ENCODE assay signal across 8 mouse cellular contexts in genomic region chr10:59974786-59975185, GRCm38 (mm10). TPM values are rescaled to one million over a fixed set of nuclear protein-coding genes. Genes with fewer than 3 reads are reported as not detected.
DNase-seq lines count a peak whose midpoint lies in the region; ATAC-seq and TF ChIP-seq lines count a peak whose summit lies in the region.

No protein-coding gene starts in this region.

- H3K4me3 ChIP-seq in bone marrow, adult 2 months (replicated peaks; ENCODE audit: control insufficient read depth, low read depth, low read length), result no peak overlapping the region
- no peak overlapping the region for H3K4me3 ChIP-seq in liver, embryonic 15.5 days (replicated peaks)
- H3K4me3 ChIP-seq in stomach, embryonic 16.5 days (replicated peaks; ENCODE audit: low read length), result no peak overlapping the region

- peaks cover 14% of the 10 kb centered on the region for H3K4me1 ChIP-seq in bone marrow, adult 2 months (ENCODE audit: control insufficient read depth, insufficient read depth, low read length)
- peaks cover 57% of the 10 kb centered on the region for H3K4me1 ChIP-seq in liver, embryonic 15.5 days (replicated peaks)
- H3K4me1 ChIP-seq in stomach, embryonic 16.5 days (ENCODE audit: control insufficient read depth, insufficient read depth, low read length), result peaks cover 49% of the 10 kb centered on the region

- no peak for TF ChIP-seq CTCF in bone marrow, adult 2 months (IDR thresholded peaks at IDR 0.05; ENCODE audit: control insufficient read depth, insufficient read depth, low read length)

- ATAC-seq in hematopoietic stem cell, adult 5-6 weeks (replicated peaks in 1 of 2; ENCODE audit: insufficient read depth in 1 of 2, low FRiP score in 2 of 2, low TSS enrichment in 1 of 2, low read depth in 1 of 2, poor library complexity in 2 of 2, severe bottlenecking in 2 of 2), result peak; percentile 16 to 30
- peak; percentile 7; the same call in 1 of the 2 replicates for ATAC-seq in liver, embryonic 15.5 days (ENCODE audit: insufficient read depth)
- no peak for ATAC-seq in stomach, embryonic 16.5 days (ENCODE audit: insufficient read depth, low FRiP score)

- no peak overlapping the region for H3K9ac ChIP-seq in liver, embryonic 15.5 days
- peak overlapping the region; percentile 38; the same call in 1 of the 2 replicates for H3K9ac ChIP-seq in stomach, embryonic 16.5 days (ENCODE audit: low read length)

- DNase-seq in CD4-positive, CD25-positive, alpha-beta regulatory T cell, adult 2 months (ENCODE audit: low read depth, low spot score), result peak; percentile 59
- no peak for DNase-seq in cerebellum, adult 9-11 months
- no peak for DNase-seq in left cerebral cortex, adult 18-20 months (ENCODE audit: low spot score in 2 of 2)
- DNase-seq in embryo, embryonic 10.5 days (ENCODE audit: low spot score), result no peak

- H3K4me2 ChIP-seq in liver, embryonic 15.5 days, result no peak overlapping the region
- H3K4me2 ChIP-seq in stomach, embryonic 16.5 days (ENCODE audit: low read depth, low read length), result no peak overlapping the region

- WGBS in bone marrow, adult 2 months, result 39% methylated on average over 3 of the region's 3 CpGs
- 40% methylated on average over 3 of the region's 3 CpGs for WGBS in liver, embryonic 15.5 days (ENCODE audit: insufficient replicate concordance)
- 46% methylated on average over 3 of the region's 3 CpGs for WGBS in stomach, embryonic 16.5 days

- H3K27ac ChIP-seq in bone marrow, adult 2 months (ENCODE audit: control insufficient read depth, insufficient read depth, low read depth, low read length, poor library complexity), result peak overlapping the region; percentile 71
- peak overlapping the region; percentile 61 for H3K27ac ChIP-seq in liver, embryonic 15.5 days (replicated peaks)
- peak overlapping the region; percentile 79 for H3K27ac ChIP-seq in stomach, embryonic 16.5 days (ENCODE audit: low read length)

- no peak for TF ChIP-seq POLR2A in bone marrow, adult 2 months (IDR thresholded peaks at IDR 0.05; ENCODE audit: borderline replicate concordance, control insufficient read depth, low read depth, low read length)

- no peaks in the 10 kb centered on the region for H3K9me3 ChIP-seq in liver, embryonic 15.5 days (replicated peaks)
- H3K9me3 ChIP-seq in stomach, embryonic 16.5 days (replicated peaks; ENCODE audit: control insufficient read depth, low read length), result no peaks in the 10 kb centered on the region

- H3K27me3 ChIP-seq in liver, embryonic 15.5 days, result peaks cover 26% of the 10 kb centered on the region
- no peaks in the 10 kb centered on the region for H3K27me3 ChIP-seq in stomach, embryonic 16.5 days (ENCODE audit: control insufficient read depth, insufficient read depth, low read length)

- no peaks in the 10 kb centered on the region for H3K36me3 ChIP-seq in liver, embryonic 15.5 days (replicated peaks)
- H3K36me3 ChIP-seq in stomach, embryonic 16.5 days (ENCODE audit: control insufficient read depth, insufficient read depth, low read length), result no peaks in the 10 kb centered on the region

RNA-seq across cellular contexts. Expression of gene Ddit4, which starts 23.2 kb away (rescaled TPM):
- polyA plus RNA-seq in bone marrow, adult 2 months (2011; ENCODE audit: insufficient read depth, insufficient read length, low replicate concordance, missing spikeins), result 19.2 and 34.2 TPM in 2 replicates
- total RNA-seq in hematopoietic stem cell, adult 5-6 weeks (2017), result 2.5 and 7.9 TPM in 2 replicates
- polyA plus RNA-seq in liver, embryonic 15.5 days (2015; fragmentation: Nextera tagmentation; extraction: Ambion mirVana), result 5.6 and 6.6 TPM in 2 replicates
- polyA plus RNA-seq in stomach, embryonic 16.5 days (2015; fragmentation: Nextera tagmentation; extraction: Ambion mirVana), result 30.4 and 34.8 TPM in 2 replicates
- 10 to 100 TPM; 35.8 to 41.3 TPM for total RNA-seq in left cerebral cortex, adult 18-20 months (2021)

RNA-seq across cellular contexts. Expression of gene Ascc1, which starts 27.8 kb away (rescaled TPM):
- 15.8 and 18.6 TPM in 2 replicates for polyA plus RNA-seq in bone marrow, adult 2 months (2011; ENCODE audit: insufficient read depth, insufficient read length, low replicate concordance, missing spikeins)
- total RNA-seq in hematopoietic stem cell, adult 5-6 weeks (2017), result 35.5 and 50.8 TPM in 2 replicates
- polyA plus RNA-seq in liver, embryonic 15.5 days (2015; fragmentation: Nextera tagmentation; extraction: Ambion mirVana), result 15.7 and 16.5 TPM in 2 replicates
- 45.2 and 46.2 TPM in 2 replicates for polyA plus RNA-seq in stomach, embryonic 16.5 days (2015; fragmentation: Nextera tagmentation; extraction: Ambion mirVana)
- 10 to 100 TPM; 14.1 to 14.8 TPM for total RNA-seq in left cerebral cortex, adult 18-20 months (2021)

RNA-seq across cellular contexts. Expression of gene Anapc16, which starts 28.1 kb away (rescaled TPM):
- 25.2 and 32.9 TPM in 2 replicates for polyA plus RNA-seq in bone marrow, adult 2 months (2011; ENCODE audit: insufficient read depth, insufficient read length, low replicate concordance, missing spikeins)
- 42.0 and 44.3 TPM in 2 replicates for total RNA-seq in hematopoietic stem cell, adult 5-6 weeks (2017)
- 37.5 and 39.0 TPM in 2 replicates for polyA plus RNA-seq in liver, embryonic 15.5 days (2015; fragmentation: Nextera tagmentation; extraction: Ambion mirVana)
- 75.6 and 90.7 TPM in 2 replicates for polyA plus RNA-seq in stomach, embryonic 16.5 days (2015; fragmentation: Nextera tagmentation; extraction: Ambion mirVana)
- 10 to 100 TPM; 60.4 to 60.9 TPM for total RNA-seq in left cerebral cortex, adult 18-20 months (2021)
